Mouse (Mus musculus): ENCODE measurements around the gene Ptprg.

Gene Ptprg

DNA sequence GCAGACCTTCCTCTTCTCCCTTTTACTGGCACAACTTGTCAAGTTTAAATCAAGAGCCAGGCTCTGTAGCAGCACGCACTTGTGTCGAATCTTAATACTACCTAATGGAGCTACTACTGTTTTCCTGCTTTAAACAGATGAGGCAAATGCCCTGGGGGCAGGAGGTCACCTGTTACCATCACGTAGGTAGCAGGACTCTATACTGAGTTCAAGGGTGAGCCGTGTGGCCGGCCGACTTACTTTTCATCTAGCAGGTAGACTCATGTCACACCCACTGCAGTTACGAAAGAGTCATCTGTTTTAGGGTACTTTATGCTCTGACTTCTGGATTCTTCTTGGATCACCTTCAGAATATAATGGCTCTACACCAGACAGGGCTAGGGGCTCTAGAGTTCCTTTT is 66.3 kb downstream of the Ptprg start:
- no peak for DNase-seq (ENCODE audit: low spot score)

DNA sequence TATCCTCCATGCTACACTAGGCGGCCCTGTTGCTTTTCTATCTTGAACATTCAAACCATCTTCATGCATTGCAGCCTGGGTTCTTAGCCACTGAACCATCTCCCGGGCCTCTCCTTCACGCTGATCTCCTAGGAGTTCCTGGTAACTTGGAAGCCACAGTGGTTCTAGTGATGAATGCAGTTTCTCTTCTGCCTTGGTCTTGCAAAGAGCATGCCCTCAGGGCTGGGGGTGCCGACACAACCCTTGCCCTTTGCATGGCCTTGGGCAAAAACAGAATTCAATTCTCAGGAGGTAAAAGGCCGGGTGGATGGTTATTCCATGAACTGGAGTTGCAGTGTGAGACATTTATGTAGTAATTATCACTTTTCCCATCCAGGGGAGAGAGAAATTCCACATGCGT is 67.0 kb downstream of the Ptprg start:
- DNase-seq (ENCODE audit: low spot score): no peak

DNA sequence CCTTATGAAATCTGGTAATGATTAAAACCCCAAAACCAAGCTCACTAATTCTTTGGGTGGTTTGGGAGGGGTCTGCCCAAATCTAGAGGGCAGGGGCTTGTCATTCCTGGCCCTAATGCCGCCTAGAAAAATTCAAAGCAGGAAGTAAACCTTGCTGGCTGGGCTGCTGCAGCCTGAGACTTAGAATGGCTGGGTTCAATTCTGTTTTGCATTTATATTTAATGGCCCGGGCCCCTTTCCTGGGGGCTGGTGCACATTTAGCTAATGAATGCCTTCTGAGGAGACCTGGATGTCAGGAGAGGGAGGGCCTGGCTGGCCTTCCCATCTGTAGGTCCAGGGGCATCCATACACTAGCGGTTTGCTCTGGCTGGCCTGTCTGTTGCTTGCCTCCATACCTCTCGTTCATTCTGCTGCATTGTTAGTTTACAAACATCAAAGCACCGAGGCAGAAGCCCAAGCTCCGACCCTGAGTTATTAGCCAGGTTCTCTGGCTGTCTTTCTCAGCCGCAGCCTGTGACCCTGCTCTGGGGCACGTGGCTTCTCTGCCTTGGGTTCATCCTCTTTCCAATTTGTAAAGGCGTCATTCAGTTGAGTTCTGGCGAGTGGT is 67.7 kb downstream of the Ptprg start:
- no peak for DNase-seq (ENCODE audit: low spot score)

DNA sequence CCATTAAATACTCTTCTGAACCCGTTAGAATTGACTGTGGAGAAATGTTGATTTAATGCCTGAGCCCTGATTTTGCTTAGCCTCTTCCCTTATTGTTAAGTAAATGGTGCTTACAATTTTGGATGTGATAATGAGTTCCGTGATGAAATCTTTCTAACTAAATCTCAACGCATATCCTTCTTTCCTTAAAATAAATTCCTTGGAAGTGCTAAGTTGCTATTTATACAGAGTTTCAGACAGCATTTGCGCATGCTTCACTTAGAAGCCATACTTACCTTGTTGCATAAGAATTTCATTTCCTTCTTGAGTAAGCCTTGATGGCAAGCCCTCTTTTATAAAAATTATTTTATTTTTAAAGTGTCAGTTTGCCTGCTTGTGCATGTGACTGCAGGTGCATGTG is 70.2 kb downstream of the Ptprg start:
- no peak for DNase-seq (ENCODE audit: low spot score)

DNA sequence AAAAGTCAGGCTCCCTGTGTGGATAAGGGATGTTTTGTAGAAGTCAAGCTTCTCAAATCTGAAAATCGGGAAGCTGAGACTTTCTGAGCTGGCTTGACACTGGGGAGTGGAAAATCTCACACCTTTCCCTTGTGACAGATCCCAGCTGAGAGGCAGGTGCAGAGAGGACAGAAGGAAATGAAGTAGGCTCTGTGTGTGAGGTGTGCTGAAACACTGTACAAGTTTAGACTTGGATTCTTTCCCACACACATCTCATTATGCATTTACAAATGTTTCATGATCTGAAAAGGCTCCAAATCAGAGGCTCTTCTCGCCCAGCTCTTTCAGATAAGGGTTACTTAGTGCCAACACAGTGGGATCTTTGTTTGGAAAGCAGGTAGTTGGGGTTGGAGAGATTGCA is 77.4 kb downstream of the Ptprg start:
- no peak for DNase-seq (ENCODE audit: low spot score)

DNA sequence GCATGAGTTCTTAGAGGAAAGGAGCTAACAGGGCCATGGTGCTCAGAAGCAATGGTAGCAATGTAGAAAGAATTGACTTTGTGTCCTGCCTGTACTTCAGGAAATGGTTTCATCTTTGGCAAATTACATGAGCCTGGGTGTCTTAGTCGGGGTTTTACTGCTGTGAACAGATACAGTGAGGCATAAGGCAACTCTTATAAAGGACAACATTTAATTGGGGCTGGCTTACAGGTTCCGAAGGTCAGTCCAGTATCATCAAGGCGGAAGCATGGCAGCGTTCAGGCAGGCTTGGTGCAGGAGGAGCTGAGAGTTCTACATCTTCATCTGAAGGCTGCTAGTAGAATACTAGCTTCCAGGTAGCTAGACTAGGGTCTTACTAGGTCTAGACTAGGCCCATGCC is 78.2 kb downstream of the Ptprg start:
- DNase-seq (ENCODE audit: low spot score): no peak

DNA sequence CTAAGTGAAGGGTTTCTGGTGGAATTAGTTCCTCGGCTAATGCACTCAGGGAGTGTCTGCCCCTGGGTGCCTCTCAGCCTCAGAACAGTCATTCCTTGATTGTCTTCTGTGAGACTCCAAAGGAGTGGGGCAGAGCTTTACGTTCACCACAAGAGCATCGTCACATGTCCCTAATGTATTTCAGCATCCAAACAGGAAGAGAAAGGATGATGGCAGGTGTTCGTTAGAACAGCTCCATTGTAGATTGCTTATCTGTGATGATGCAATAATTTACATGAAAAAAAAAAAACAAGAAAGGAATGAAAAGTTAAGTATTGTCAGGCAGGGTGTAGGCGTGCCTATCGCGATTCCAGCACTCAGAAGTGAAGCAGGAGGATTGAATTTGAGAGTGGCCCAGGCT is 84.3 kb downstream of the Ptprg start:
- DNase-seq (ENCODE audit: low spot score): no peak

DNA sequence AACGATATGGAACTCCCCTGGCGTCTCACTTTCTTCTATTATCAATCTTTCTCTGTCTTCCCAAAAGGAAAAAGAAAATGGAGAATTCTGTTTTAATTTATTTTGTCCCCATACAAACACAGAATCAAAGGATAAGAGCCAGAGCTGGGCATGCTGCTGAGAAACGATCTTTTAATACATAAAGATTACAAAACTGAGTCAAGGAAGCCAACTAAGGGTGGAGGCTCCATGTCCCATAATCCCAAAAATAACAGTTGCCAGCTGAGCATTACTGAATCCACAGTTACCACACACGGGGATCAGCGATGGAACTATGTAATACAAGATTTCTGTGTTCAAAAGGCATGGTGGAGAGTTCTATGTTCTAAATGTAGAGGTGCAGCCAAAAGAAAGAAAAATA is 86.0 kb downstream of the Ptprg start:
- no peak for DNase-seq (ENCODE audit: low spot score)

DNA sequence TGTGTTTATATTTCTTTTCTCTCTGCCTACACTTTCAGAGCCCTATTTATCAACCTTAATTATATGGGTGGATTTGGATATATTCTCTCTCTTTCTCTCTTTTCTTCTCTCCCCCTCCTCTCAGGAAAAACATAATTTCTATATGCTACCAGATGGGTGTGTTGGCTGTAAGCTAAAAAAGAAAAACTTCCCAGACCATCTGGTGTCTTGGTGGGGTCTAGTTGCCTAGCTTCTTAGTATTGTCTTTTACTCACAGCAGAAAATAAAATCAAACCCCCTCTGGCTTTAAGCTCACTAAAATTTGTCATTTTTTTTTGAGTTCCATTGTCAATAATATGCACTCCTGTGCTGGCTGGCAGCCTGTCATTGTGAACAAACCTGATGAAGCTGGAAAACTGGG is 87.0 kb downstream of the Ptprg start:
- no peak for DNase-seq (ENCODE audit: low spot score)

DNA sequence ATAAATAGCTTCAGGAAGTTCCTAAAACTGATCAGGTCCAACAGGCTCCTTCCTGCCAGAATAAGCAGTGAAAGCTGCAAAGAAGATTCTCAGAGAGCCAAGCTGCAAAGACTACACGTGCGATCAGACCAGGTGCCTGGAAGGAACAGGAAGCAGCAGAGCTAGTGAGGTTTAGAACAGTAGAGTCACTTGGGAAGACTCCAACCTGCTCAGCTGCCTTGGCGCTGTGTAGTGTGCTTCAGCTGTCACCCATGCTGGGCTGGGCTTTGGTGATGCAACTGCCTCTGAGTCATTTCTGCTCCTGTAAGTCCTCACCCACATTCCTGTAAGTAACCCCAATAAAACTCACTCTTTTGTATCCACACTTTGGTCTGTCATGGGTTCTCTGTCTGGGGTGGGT is 87.7 kb downstream of the Ptprg start:
- DNase-seq (ENCODE audit: low spot score): no peak

DNA sequence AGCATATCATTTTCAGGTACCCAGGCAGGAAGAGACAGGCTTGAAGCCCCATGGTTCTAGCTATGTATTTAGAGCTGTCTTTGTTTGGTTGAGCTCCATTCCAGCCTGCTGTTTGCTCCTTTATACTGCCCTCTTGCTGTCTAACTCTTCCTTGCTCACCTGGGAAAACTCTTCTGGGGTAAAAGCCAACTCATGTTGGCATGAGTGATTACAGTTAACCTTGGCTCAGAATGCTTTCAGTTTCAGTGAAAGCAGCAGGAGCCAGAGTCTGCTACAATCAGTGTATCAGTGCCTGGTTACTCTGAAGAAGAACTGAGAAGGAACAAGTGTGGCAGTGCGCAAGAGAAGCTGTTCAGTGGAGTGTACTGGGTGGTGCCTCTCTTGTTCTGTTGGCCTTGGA is 89.6 kb downstream of the Ptprg start:
- no peak for DNase-seq (ENCODE audit: low spot score)

DNA sequence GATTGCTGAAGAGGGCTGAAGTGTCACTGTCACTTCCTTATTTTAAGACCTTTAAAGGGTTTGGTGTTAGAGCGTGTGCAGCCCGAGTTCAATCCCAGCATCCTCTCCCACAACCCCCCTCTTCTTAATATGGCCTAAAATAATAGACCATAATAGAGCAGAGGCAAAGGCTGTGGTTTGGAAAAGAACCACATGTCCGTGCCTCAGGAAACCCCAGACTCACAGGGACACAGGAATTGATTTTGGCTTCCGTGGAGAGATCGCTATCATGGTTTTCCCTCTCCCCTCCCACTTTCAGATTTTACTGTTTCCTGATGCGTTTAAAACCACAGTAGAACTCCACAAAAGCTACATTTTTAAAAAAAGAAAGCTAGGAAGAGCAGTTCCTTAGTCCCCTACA is 104.0 kb downstream of the Ptprg start:
- DNase-seq (ENCODE audit: low spot score): no peak

DNA sequence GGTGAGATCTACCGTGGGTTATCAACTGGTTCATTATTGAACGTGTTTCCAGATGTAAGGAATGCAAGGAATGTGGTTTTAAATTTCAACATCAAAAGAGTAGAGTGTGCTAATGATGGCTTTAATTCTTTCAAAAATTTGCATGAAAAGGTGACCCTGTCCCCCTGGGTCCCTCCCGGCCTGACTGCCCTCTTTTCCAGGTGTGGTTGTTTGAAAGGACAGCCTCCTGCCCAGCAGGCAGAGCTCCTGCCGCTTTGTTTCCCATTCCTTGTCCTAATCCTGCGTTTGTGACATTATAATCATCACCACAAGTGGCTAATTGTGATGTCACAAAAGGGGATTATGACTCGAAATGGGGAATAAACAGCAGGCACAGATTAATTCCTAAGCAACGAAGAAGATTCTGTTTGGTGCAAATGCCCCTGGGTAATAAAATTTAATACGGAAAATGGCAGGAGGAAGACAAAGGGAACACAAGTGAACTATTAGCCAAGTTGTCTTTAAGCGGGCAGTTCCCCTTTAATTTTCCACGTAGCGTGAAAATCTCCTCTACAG is 110.4 kb downstream of the Ptprg start:
- DNase-seq (ENCODE audit: low spot score): no peak

DNA sequence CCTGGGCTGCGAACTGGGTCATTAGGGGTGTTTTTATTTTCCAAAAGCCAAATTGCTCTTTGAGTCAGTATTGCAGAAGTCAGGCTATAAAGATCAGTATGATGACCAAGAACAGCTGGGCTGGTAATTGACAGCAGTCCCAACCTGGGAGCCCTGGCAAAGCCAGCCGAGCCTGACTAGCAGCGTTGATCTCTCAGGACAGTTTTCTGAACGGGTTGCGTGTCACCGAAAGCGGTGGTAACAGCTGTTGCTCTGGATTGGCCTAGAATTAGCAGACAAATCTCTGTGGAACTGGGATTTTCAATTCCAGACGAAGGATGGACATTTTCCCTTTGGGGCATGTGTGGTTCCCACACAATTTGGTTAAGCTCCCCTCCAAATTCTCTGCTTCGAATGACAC is 111.0 kb downstream of the Ptprg start:
- no peak for DNase-seq (ENCODE audit: low spot score)

DNA sequence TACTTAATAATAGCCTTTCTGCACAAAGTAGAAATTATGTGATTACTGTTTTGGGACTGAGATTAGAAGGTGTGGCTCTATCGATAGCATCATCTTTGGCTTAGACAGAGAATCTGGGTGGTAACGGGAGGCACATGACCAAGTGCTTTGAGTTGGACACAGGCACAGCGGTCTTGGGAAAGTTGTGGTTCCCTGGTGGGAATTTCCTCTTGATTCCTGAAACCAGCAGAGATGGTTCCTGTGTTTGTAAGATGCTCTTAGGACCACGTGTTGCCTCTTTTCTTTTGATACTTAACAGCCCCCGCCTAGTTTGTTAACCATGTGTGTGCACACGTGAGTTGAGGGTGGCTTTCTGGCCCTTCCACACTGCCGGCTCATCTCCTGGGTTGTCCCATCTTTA is 111.7 kb downstream of the Ptprg start:
- no peak for DNase-seq (ENCODE audit: low spot score)

DNA sequence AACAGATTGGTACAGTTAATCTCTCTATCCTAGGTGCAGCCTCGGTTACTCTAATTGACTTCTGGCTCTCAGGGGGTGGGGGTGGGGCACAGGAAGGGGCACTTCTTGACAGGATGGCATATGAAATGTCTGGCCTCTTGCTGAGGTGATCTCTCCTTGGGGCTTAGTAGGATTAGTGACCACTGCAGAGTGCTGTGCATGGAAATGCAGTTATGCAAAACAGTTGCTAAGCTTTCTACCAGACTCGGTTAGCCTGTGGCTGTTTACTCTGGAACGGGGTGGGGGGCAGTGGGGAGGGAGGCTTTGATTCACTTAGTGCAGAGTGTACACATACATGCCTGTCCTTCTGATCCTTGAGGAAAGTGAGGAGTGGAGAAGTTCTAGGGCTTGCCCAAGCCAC is 114.4 kb downstream of the Ptprg start:
- no peak for DNase-seq (ENCODE audit: low spot score)

DNA sequence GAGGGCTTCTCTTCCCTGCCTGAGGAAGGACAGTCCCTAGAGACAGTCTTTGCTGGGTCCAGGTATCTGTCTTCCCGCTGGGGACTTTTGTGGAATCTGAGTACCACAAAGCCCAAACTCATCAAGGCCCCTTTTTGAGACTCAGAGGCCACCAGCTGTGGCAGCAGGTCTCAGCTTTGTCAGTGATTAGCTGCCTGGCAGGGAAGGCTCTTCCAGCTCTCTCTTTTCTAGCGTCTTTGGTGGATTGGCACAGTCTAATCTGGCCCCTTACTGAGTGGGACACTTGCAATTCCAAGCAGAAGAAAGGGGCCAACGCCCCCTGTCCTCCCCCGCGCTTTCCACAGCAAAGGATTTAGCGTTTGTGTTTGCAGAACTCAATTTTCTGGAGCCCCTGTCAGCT is 117.5 kb downstream of the Ptprg start:
- DNase-seq (ENCODE audit: low spot score): no peak

DNA sequence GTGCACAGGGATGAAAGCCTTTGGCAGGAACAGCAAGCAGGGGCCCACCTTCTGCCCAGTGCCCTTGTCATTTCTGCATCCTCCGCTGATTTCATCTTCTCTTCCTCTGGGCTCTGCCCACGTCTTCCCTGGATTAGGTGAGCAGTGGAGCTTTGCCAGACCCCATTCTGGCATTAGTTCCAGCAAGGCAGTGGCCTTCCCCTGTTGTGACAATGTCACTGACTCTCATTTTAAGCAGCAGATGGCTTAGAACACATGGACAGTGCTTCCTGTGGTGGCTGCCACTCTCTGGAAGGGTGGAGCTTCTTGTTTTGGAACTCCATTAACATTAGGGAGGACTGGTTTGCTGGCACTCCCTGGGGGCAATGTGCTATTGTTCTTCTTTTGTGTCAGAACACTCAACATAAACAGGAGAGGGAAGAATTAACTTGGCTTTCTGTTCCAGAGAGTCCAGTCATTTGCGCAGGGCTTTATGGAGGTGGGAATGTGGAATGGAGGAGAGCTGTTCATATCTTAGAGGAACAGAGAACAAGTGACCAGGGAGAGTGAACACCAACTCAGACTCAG is 119.7 kb downstream of the Ptprg start:
- no peak for DNase-seq (ENCODE audit: low spot score)

DNA sequence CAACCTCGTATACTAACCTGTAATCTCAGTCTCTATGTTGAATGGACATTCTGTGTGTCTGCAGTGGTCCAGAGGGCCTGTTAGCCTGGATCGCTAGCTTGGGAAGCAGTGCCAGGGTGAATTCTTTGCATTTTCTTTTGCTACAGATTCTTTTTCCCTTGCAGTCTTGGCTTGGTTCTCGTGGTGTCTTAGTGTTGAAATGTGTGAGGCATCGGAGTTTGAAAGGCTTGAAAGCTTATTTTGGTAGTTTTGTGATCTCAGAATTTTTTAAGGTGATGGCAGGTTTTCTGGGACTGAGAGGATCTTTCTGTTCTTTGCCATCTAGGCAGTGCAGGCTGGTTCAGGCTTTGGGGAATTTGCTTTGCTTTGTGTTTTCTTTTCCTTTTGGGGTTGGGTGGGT is 124.9 kb downstream of the Ptprg start:
- no peak for DNase-seq (ENCODE audit: low spot score)

DNA sequence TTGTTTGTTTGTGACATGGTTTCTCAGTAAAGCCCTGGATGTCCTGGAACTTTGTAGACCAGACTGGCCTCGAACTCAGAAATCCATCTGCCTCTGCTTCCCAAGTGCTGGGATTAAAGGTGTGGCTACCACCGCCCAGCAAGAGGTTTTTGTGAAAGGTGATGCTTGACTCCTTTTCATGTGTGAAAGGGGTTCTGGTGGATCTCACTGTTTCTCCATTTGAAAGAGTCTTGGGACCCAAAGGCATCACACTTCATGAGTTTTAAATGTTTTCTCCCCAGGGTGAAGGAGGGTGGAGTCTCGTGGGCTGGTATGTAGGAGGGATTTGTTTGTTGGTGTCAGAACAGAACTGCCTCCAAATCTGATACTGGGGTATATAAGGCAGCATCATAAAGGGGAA is 126.4 kb downstream of the Ptprg start:
- DNase-seq (ENCODE audit: low spot score): no peak

DNA sequence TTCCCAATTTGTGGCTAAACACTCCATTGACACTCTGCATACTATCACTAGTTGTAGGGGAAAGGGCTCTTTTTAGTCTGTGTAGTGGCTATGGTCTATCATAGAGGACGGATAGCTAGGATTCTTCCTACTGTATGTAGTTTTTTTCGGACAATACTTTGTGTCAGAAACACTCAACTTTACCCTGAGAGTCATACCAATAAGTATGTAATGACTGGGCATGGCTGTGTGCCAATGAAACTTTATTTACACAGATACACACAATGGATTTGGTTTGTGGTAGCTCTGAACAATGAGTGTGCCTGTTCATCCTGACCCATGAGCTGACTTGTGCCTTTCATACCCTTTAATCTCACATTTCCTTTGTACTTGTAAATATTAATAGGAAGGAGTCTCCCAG is 127.3 kb downstream of the Ptprg start:
- no peak for DNase-seq (ENCODE audit: low spot score)

DNA sequence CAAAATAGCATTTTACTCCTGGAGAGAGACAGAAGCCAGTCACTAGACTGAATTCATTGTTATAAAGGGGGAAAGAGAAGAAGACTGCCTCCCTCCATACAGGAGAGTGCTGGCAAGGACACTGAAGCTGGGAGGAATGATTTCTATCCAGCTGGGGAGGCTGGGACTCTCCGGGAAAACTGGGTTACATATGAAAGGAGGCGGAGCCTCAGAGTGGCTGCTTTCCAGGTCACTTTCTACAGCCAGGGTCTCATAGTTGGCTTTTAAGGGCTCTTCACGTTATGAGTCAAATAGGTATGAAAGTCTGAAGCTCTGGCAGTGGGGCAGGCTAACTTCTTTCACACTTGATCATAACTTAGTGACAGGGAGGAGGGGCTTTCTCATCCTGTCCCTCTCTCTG is 129.1 kb downstream of the Ptprg start:
- no peak for DNase-seq (ENCODE audit: low spot score)

DNA sequence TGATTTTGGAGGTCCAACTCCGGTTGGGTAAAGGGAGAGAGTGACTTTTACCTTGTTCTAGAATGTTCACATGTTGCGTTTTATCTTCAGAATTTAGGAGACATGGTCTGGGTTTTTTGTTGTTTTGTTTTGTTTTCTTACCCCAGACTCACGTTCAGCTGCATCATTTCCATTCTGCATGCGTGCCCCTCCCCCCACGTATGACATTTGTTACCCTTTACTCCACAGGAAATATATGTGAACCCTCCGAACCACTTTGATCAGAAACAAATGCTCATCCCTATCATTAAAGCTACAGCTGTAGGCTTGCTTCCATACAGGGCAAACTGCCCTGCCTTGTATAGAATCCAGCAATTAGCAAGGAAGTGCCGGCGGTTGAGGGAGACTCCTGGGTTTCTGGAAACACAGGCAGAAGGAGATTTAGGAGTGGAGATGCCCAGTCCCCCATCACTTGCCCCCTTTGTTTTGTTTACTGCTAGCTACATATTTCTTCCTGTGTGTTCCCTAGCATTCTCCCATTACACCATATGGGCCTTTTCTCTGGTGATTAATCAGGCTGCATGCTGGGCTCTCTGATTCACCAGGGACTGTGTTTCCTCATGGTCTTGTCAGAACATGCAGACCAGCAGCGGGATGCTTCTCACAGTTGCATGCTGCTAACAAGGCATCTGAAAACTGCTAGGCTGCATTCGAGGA is 130.2 kb downstream of the Ptprg start:
- DNase-seq (ENCODE audit: low spot score): no peak

DNA sequence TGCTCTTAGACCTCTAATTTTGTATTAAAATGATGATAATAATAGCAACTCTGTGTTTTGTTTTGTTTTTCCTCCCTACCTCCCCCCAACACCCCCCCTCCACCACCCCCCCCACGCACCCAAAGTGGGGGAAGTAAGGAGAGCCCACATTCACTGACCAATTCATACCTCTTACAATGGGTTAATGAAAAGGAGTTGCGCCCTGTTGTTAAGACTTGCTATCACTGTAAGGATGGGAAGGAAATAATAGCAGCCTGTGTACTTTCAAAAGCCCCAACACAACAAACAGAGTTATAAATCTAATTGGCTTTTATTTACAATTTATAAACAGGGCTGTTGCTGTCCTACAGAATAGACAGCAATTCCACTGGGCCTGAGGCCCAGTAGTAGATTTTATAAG is 130.8 kb downstream of the Ptprg start:
- no peak for DNase-seq (ENCODE audit: low spot score)

All from spleen, adult 12 weeks (tissue).